Mouse (Mus musculus): Measurements from ENCODE around the gene Rps6ka5. TPM values are rescaled to one million over a fixed set of nuclear protein-coding genes. Genes with fewer than 3 reads are reported as not detected.

Rps6ka5 gene
- polyA plus RNA-seq, 1 experiment from 2014 or later, result 1.2 TPM

DNA sequence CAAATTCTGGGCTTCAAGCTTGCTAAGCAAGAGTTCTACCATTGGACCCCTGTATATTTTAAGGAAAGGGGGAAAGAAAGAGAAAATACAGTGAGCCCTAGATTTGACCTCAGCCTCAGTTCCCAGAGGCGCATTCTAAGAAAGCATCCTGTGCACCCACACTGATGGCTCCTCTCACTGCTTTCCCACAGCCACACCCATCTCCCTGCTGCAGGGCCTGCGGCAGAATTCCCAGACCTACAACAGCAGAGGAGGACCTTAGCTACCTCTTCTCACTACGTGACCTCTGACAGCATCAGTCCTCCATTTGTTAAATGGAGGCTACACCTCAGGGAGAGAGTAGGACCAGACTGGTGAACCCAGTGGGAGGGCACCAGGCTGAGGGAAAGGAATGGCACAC lies 224.2 kb downstream of the Rps6ka5 start:
- no peak for TF ChIP-seq CTCF (IDR thresholded peaks at IDR 0.05; ENCODE audit: low read depth)
- Histone ChIP-seq H3K36me3 (ENCODE audit: control insufficient read depth, insufficient read depth) (peaks cover 10% of the 10 kb centered on the region), H3K4me2 (replicated peaks; ENCODE audit: low read depth) (no peak overlapping the region), H3K9me3 (ENCODE audit: control insufficient read depth) (no peaks in the 10 kb centered on the region), H3K4me1 (replicated peaks; ENCODE audit: control insufficient read depth, insufficient read depth, low read length) (no peaks in the 10 kb centered on the region), H3K4me3 (ENCODE audit: low read depth, low read length) (no peak overlapping the region), H3K27ac (ENCODE audit: low read depth, low read length) (no peak overlapping the region), H3K27me3 (replicated peaks; ENCODE audit: control insufficient read depth, insufficient read depth, low read length) (no peaks in the 10 kb centered on the region), H3K9ac (ENCODE audit: low read depth, low read length) (no peak overlapping the region)
- ATAC-seq, result no peak
- 74% methylated on average over 3 of the region's 3 CpGs for WGBS

DNA sequence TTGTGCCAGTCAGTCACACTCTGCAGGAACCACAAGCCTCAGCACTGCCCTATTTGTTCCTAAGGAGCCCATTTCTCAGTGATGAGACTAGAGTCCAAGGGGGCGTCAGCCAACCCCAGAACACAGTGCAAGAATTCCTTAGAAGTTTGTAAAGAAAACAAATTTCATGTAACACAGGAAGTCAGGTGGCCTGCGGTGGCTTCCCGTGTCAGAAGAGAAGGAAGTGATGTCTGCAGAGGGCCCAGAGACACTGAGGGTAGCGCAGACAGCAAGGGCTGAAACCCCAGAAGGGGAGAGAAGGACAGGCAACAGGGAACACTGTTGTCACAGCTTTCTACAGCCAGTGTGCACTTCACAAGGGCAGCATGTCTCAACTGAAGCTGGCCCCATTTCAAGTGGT lies 225.5 kb downstream of the Rps6ka5 start:
- 72% methylated on average over 4 of the region's 4 CpGs for WGBS
- Histone ChIP-seq H3K4me3 (ENCODE audit: low read depth, low read length) (no peak overlapping the region), H3K4me2 (replicated peaks; ENCODE audit: low read depth) (no peak overlapping the region), H3K4me1 (replicated peaks; ENCODE audit: control insufficient read depth, insufficient read depth, low read length) (no peaks in the 10 kb centered on the region), H3K27ac (ENCODE audit: low read depth, low read length) (no peak overlapping the region), H3K9ac (ENCODE audit: low read depth, low read length) (no peak overlapping the region), H3K27me3 (replicated peaks; ENCODE audit: control insufficient read depth, insufficient read depth, low read length) (no peaks in the 10 kb centered on the region), H3K9me3 (ENCODE audit: control insufficient read depth) (no peaks in the 10 kb centered on the region), H3K36me3 (ENCODE audit: control insufficient read depth, insufficient read depth) (peaks cover 22% of the 10 kb centered on the region)
- no peak for ATAC-seq
- no peak for TF ChIP-seq CTCF (IDR thresholded peaks at IDR 0.05; ENCODE audit: low read depth)

DNA sequence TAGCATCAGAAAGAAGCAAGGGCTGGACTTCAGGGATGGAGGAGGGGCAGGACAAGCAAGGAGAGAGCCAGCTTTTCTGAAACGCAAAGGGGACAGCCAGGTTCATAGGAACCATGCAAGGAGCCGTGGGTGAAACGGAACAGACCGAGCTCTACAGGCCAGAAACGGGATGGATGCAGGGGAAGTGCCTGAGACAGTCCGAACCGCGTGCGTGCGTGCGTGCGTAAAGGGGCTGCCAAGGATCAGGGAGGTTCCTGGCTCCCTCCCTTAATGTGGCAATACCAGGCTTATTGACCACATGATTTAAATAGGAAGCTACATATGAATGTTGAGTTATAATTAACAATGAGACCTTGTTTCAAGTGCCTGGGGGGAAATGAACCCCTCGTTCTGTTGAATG lies 227.3 kb downstream of the Rps6ka5 start:
- H3K27ac ChIP-seq (ENCODE audit: low read depth, low read length), result no peak overlapping the region
- no peaks in the 10 kb centered on the region for H3K9me3 ChIP-seq (ENCODE audit: control insufficient read depth)
- ATAC-seq, result no peak
- peaks cover 34% of the 10 kb centered on the region for H3K36me3 ChIP-seq (ENCODE audit: control insufficient read depth, insufficient read depth)
- no peak overlapping the region for H3K4me2 ChIP-seq (replicated peaks; ENCODE audit: low read depth)
- TF ChIP-seq CTCF (IDR thresholded peaks at IDR 0.05; ENCODE audit: low read depth), result no peak
- no peaks in the 10 kb centered on the region for H3K4me1 ChIP-seq (replicated peaks; ENCODE audit: control insufficient read depth, insufficient read depth, low read length)
- WGBS, result 92% methylated on average over 13 of the region's 13 CpGs
- no peaks in the 10 kb centered on the region for H3K27me3 ChIP-seq (replicated peaks; ENCODE audit: control insufficient read depth, insufficient read depth, low read length)
- no peak overlapping the region for H3K4me3 ChIP-seq (ENCODE audit: low read depth, low read length)
- no peak overlapping the region for H3K9ac ChIP-seq (ENCODE audit: low read depth, low read length)

Other genes with a start within 250 kb of the Rps6ka5 start
- gene Ttc7b, start 206.2 kb downstream of the Rps6ka5 start, polyA plus RNA-seq (2015; fragmentation: Nextera tagmentation; extraction: Ambion mirVana), result 4.0 and 4.1 TPM in 2 replicates
- 2.3 and 2.6 TPM in 2 replicates for gene Dglucy, start 52.1 kb upstream of the Rps6ka5 start, polyA plus RNA-seq (2015; fragmentation: Nextera tagmentation; extraction: Ambion mirVana)
- 0.31 TPM in 2 replicates for gene Gpr68, start 181.2 kb upstream of the Rps6ka5 start, polyA plus RNA-seq (2015; fragmentation: Nextera tagmentation; extraction: Ambion mirVana)

Data from intestine, postnatal 0 days (tissue).